Mouse (Mus musculus) left cerebral cortex, postnatal 36 days (tissue): ENCODE measurements around the gene Nfatc2. TPM values are rescaled to one million over a fixed set of nuclear protein-coding genes. Genes with fewer than 3 reads are reported as not detected.

Source experiments
- DNase-seq, 2 experiments: peaks; one replicate each; pipeline ENCODE4 v3.0.0; 2021 to 2022; ENCODE audit warnings: low spot score in 2 of 2, mixed read lengths in 1 of 2
- intact Hi-C: fragments of 180-260 bp; cut with DNase I; formaldehyde crosslinking; loops from one replicate; pipeline ENCODE4 v1.15.1; 2025
- total RNA-seq, 2 experiments: library from RNA; stranded (reverse); gene quantifications; 2 replicates each; pipeline ENCODE4 v1.2.3; 2021

Gene Nfatc2
- total RNA-seq, 2 experiments from 2014 or later, result 9.5 to 12.5 TPM

GRCm38 (mm10) chr2:168613092-168613880 is 11.8 kb upstream of the Nfatc2 start:
- intact Hi-C loops, result no loop called here
- DNase-seq, result no peak

- no peak for DNase-seq
- intact Hi-C loops, result no loop called here
Measured at GRCm38 (mm10) chr2:168610941-168611340, 9.5 kb upstream of the Nfatc2 start.

DNA sequence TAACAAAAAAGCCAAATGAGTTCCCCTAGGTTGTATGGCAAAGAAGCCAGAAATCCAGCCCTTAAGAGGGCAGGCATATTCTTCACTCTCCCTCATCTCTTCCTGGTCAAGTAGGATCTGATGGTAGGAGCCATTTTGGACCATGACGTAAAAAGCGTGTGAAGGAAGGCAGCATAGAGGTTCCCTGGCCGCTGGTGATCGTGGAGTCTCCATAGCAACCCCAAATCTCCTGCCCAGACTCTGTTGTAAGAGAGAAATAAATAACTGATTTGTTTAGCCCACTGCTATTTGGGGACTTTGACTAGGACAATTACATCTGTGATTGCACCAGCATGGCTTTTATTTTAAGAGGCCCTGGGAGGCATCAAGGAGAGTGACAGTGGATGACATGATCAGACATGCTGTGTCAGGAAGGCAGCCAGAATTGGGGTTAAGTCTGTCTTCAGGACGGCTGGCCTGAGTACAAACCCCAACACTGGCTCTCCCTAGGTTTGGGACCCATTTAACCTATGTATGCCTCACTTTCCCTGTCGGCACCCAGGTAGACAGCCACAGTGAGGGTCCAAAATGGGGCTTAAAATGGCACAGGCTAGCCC is 8.3 kb upstream of the Nfatc2 start:
- intact Hi-C loops, result no loop called here
- no peak for DNase-seq

DNA sequence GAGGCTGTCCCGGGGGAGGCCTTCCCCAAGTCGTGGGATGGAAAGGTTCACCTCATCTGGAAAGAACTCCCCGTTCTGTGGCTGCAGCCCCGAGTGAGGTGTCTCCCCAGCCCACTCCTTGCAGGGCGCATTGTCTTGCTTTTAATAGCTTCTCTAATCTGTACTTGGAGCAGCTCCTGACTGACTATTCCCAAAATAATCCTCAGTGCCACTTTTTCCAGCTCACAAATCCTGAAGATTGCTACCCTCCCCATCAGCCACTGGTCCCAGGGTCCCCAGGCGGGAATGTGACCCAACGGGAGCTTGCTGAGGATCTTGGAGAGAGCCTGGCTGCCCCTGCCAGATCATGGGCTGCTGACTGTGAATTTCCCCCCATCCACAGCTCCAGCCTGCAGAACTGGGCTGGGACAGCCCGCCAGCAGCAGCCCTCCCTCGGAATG is 6.7 kb upstream of the Nfatc2 start:
- intact Hi-C loops, result no loop called here
- DNase-seq, result no peak

GRCm38 (mm10) chr2:168604655-168605070 is 3.2 kb upstream of the Nfatc2 start:
- intact Hi-C loops, result loop anchor here (5.0 kb wide), 2 partner anchors 52 to 72 kb away; no protein-coding TSS in a partner anchor
- DNase-seq, result no peak

DNA sequence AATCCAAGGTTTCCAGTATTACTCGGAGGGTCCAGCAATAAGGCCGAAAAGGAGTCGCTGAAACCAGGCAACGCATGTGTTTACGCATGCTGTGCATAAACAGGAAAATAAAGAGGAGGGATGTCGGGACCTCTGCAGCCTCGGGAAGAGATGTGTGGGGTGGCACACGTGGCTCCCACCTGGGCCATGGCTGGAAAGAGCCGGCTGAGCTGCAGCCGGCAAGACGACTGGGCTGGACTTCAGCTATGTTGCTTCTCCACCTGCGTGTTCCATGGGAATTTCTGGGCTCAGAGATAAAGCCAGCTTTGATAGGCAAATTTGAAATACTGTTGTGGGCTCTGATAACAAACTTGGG is 907 bp upstream of the Nfatc2 start:
- intact Hi-C loops, result loop anchor here (5.0 kb wide), 2 partner anchors 50 to 70 kb away; no protein-coding TSS in a partner anchor
- DNase-seq, result no peak

DNA sequence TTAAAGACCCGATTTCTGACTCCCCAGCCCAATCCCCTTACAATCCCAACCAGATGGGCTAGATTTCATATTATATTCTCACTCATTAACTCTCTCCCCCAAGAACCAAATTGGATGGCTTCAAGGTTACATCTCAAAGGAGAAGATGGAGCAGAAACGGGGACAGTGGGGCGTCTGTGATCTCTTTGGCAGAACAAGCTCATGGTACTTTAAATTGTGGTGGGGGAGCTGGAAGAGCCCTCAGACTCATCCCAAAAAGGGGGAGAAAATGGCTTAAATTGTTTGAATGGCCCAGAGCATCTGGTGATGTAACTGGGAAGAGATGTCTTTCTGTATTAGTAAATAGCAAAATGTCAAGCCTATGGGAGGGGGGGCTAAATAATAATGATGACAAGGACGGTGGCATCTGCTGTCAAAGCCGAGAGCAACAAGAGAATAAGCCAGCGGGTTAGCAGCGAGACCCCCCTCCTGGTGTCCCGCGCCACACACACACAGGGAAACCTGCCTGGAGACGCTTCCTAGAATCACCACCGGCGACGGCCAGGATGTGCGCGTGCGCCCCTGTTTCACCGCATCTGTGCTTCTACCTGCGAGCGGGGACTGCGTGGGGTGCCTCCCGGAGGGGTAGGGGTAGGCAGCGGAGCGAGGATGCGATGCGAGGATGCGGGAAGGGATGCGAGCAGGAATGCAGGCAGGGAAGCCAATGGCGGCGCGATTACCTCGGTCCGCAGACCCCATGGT is 537 bp downstream of the Nfatc2 start:
- intact Hi-C loops, result loop anchor here (5.0 kb wide), 2 partner anchors 49 to 69 kb away; no protein-coding TSS in a partner anchor
- peak; percentile 48 to 66 for DNase-seq

DNA sequence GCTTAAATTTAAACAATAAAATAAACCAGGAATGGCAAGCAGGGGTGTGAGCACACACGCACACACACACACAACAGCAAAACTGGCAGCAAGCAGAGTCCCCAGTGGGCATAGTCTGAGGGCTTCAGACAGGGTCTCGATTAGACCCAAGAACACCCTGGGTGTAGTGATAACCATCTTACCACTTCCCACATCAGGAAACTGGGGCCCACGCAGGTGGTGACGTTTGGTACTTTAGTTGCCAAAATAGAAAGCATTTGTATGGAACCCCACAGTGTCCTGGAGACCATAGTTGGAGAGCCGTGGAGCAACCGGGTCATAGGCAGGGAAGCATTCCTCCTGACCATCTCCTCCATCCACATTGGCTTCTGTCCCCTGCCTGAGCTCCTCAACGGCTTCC is 5.8 kb downstream of the Nfatc2 start:
- DNase-seq, result no peak
- intact Hi-C loops, result no loop called here

DNA sequence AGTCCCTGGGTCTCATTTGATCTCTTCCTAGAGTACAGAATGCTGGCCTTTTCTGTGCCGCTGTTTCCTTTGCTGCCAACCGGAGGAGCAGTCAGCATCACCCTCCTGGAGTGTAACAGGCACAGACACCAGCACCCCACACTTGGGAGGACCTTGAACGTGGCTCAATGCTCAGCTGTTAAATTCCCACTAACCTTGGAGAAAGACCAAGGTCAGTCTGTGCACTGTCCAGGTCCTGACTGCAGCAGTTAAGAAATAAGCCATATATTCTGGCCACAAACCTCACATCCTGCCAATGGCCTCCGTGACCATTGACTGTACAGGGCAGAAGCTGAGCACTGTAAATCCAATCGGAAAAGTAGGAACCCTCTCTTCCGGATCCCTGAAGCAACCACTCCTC is 7.8 kb downstream of the Nfatc2 start:
- intact Hi-C loops, result no loop called here
- DNase-seq, result no peak

- no peak for DNase-seq
- intact Hi-C loops, result no loop called here
Measured at GRCm38 (mm10) chr2:168593004-168593403, 8.5 kb downstream of the Nfatc2 start.

DNA sequence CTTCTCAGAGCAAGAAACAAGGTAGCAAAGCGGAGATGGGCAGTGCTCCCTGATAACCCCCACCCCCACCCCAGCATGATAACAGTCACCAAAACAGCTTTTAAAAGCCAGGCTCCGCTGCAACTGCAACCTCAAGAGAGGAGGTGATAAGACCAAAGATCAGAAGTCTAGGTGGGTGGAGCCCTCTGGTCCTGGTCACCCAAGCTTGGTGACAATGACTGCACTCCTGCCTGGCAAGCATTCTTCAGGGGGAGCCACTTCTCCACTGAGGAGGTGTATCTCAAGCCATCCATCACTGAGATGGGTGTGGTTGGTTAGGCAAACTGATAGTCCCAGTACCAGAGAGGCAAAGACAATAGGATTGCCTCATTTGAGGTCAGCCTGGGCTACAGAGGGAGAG is 10.4 kb downstream of the Nfatc2 start:
- intact Hi-C loops, result no loop called here
- DNase-seq, result no peak

- DNase-seq, result no peak
- intact Hi-C loops, result no loop called here
Measured at GRCm38 (mm10) chr2:168590556-168590955, 10.9 kb downstream of the Nfatc2 start.

DNA sequence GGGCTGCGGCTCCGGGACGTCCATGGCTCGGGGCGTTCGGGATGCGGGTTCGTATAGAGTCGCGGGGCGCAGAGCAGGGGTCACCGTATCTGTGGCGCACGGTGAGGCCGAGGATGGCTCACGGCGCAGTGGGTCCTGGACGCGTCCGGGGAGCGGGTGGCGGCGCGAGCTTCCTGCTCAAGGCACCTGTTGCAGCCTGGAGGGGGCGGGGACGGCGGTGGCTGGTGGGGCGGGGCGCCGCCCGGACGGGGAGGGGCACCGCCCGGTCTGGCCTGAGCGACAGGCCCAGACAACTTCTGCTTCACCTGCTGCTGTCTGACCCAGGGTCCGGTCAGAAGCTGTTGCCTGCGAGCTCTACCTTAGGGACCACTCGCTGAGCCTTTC is 11.3 kb downstream of the Nfatc2 start:
- intact Hi-C loops, result no loop called here
- no peak for DNase-seq

DNA sequence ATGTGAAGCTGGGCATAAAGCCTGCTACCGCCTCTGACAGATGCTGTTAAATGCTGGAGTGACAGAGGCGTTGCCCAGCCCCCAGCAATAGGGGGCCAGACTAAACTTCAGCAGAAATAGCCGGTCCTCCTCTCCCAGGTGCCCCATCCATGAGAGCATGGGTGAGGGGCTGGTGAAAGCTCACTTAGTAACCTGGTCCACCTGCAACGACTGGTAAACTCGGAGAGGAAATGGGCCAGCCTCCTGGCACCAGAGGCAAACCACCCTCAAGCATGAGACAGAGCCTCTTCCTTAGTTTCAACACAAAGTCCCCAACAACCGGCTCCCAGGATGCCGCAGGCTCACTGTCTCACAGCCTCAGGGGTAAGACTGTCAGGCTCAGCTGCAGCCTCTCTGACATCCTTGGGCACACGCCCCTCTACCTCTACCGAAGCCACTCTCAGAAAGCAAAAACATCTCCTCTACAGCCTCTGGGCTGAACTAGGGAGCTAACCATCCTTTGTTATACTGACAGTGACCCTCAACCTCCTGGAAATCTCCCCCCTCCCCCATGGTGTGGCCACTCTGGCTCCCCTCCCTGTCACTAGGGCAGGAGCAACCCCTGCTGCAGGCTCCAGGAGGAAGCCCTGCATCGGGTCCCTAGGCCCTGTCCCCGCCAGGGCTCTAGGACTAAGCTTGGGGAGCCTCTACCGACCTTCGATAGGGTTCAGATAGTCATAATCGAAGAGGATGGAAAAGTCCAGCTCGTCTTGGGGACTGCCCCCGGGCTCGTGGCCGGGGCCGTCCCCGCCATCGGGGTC is 11.9 kb downstream of the Nfatc2 start:
- intact Hi-C loops, result no loop called here
- DNase-seq, result no peak

DNA sequence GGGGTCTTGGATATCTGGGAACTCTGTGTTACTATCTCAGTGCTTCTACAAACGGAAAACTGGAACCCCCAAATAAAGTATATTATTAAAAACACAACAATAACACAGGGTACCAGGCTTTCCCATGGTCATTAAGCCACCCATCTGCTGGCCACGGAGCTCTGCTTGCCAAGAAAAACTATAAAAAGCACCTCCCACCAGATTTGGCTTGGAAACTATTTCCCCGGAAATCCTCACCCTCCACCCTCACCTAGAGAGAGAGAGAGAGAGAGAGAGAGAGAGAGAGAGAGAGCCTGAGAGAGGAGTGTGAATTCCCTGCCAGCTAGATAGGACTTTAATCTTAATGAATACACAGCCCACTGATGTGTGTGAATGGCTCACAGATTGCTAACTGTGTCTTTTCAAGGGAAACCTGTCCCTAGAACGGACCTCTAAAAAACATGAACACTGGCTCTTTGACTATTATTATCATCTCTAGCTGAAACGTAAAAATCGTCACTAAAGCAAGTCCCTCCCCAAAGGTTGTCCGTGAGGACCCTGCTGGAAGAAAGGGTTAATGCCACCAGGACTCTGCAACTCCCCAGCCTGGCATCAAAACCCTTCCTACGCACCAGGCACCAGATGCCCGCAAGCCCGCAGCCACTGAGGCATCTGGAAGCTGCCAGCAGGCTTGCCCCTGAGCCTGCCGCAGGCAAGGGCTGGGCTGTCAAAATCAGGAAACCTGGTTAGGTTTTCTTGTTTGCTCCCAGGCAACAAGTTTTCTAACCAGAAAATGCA is 12.7 kb downstream of the Nfatc2 start:
- intact Hi-C loops, result no loop called here
- DNase-seq, result peak; percentile 40 to 50

DNA sequence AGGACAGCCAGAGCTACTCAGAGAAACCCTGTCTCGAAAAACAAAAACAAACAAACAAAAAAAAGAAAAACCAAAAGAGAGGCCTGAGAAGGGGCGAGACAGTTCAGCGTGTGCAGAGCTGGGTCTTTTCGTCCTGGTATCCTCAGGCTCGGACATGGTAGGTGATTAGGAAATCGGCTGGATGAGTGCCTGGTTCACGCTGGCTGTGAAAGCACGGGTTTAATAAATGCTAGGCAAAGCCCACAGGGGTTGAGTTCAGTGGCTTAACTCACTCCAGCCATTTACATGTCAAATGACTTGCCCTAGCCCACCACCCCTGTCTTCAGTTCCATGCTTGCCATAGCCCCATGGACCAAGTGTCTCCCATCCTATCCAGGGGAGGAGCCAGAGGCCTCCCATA is 14.3 kb downstream of the Nfatc2 start:
- DNase-seq, result no peak
- intact Hi-C loops, result no loop called here

GRCm38 (mm10) chr2:168586512-168586911 is 14.9 kb downstream of the Nfatc2 start:
- intact Hi-C loops, result no loop called here
- no peak for DNase-seq

DNA sequence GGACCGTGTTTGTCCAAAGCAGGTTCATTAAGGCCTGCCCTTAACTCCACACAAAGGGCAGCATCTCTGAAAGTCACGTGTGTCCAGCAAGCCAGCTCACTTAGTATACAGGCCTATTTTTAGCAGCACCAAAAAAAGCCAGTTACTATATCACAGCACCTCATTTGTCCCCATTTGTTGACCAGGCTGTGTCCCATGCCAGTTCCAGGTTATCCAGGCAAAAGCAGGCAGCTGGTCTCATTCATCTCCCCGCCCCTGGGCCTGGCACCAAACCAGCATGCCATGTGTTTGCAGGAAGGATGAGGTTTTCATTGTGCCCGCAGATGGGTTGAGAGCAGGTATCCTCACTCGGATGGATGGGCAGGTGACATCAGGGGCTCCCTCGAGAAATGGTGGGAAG is 16.6 kb downstream of the Nfatc2 start:
- no peak for DNase-seq
- intact Hi-C loops, result no loop called here

DNA sequence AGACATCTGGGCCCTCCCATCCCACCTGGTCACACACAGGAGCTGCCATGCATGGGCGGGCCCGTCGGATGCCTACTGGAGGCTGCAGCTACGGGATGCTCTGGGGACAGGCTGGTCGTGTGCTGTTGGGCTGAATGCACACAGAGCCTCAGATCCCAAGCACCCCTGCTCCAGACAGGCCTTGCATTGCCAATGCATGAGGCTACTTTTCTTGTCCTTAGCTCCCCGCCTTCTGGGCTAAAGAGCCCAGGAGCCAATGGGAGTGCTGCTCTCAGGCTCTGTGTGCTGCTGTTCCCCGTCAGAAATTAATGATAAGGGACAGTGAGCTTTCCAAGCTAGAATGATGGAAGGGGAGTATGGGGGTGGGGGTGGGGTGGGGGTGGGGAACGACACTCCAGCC is 17.0 kb downstream of the Nfatc2 start:
- intact Hi-C loops, result no loop called here

More for the DNA sequence above, 17.0 kb downstream of the Nfatc2 start:
- no peak for DNase-seq
